Mouse (Mus musculus): ENCODE data around the gene Dpp9. TPM values are rescaled to one million over a fixed set of nuclear protein-coding genes. Genes with fewer than 3 reads are reported as not detected.

Dpp9 gene
- polyA plus RNA-seq, 1 experiment, result 51.8 TPM

- no peak overlapping the region for H3ac ChIP-seq (ENCODE audit: control insufficient read depth, insufficient read length, low read depth)
- no peaks in the 10 kb centered on the region for H3K79me3 ChIP-seq (ENCODE audit: low read depth)
- no peaks in the 10 kb centered on the region for H3K36me3 ChIP-seq (ENCODE audit: control insufficient read depth, insufficient read depth)
- peaks cover 11% of the 10 kb centered on the region for H3K27me3 ChIP-seq (ENCODE audit: control insufficient read depth, insufficient read depth, insufficient read length)
- no peaks in the 10 kb centered on the region for H3K79me2 ChIP-seq (ENCODE audit: control insufficient read depth, insufficient read depth)
- TF ChIP-seq MYOG (IDR thresholded peaks at IDR 0.05; ENCODE audit: control insufficient read depth, extremely low read depth, insufficient read length) (no peak), CEBPB (IDR thresholded peaks at IDR 0.05; ENCODE audit: low read depth) (no peak), MAX (IDR thresholded peaks at IDR 0.05) (no peak), USF1 (IDR thresholded peaks at IDR 0.05; ENCODE audit: low read depth) (no peak), MYOD1 (IDR thresholded peaks at IDR 0.05; ENCODE audit: control insufficient read depth, insufficient read length, low read depth) (no peak), CTCF (IDR thresholded peaks at IDR 0.05; ENCODE audit: control insufficient read depth, insufficient read depth, insufficient read length) (no peak), FOSL1 (IDR thresholded peaks at IDR 0.05; ENCODE audit: insufficient read depth, low read length, poor library complexity, severe bottlenecking) (no peak)
- H3K4me3 ChIP-seq (ENCODE audit: insufficient read depth, poor library complexity, severe bottlenecking), result no peak overlapping the region
These were observed 6.2 kb upstream of the Dpp9 start for GRCm38 (mm10) chr17:56224916-56225315.

GRCm38 (mm10) chr17:56219805-56220204 lies 1.1 kb upstream of the Dpp9 start:
- H3K27me3 ChIP-seq (ENCODE audit: control insufficient read depth, insufficient read depth, insufficient read length), result no peaks in the 10 kb centered on the region
- TF ChIP-seq CEBPB (IDR thresholded peaks at IDR 0.05; ENCODE audit: low read depth) (peak; percentile 18), MYOG (IDR thresholded peaks at IDR 0.05; ENCODE audit: control insufficient read depth, extremely low read depth, insufficient read length) (no peak)
- peaks cover 37% of the 10 kb centered on the region for H3K79me2 ChIP-seq (ENCODE audit: control insufficient read depth, insufficient read depth)
- H3K4me3 ChIP-seq (ENCODE audit: insufficient read depth, poor library complexity, severe bottlenecking), result no peak overlapping the region
- H3K79me3 ChIP-seq (ENCODE audit: low read depth), result peaks cover 9% of the 10 kb centered on the region
- H3K36me3 ChIP-seq (ENCODE audit: control insufficient read depth, insufficient read depth), result no peaks in the 10 kb centered on the region
- no peak overlapping the region for H3ac ChIP-seq (ENCODE audit: control insufficient read depth, insufficient read length, low read depth)

DNA sequence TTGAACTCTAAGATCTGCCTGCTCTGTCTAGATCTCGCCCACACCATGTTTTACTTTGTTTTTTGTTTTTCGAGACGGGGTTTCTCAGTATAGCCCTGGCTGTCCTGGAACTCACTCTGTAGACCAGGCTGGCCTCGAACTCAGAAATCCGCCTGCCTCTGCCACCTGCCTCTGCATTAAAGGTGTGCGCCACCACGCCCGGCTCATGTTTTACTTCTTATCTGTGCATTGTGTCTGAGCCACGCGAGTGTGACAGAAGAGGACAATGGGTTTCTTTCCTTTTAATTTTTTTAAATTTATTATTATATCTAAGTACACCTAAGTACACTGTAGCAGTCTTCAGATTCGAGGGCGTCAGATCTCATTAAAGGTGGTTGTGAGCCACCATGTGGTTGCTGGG lies 546 bp upstream of the Dpp9 start:
- H3K36me3 ChIP-seq (ENCODE audit: control insufficient read depth, insufficient read depth), result no peaks in the 10 kb centered on the region
- H3ac ChIP-seq (ENCODE audit: control insufficient read depth, insufficient read length, low read depth), result peak overlapping the region; percentile 60
- H3K4me3 ChIP-seq (ENCODE audit: insufficient read depth, poor library complexity, severe bottlenecking), result peak overlapping the region; percentile 60
- no peaks in the 10 kb centered on the region for H3K27me3 ChIP-seq (ENCODE audit: control insufficient read depth, insufficient read depth, insufficient read length)
- H3K79me2 ChIP-seq (ENCODE audit: control insufficient read depth, insufficient read depth), result peaks cover 43% of the 10 kb centered on the region
- H3K79me3 ChIP-seq (ENCODE audit: low read depth), result peaks cover 13% of the 10 kb centered on the region
- TF ChIP-seq MAX (IDR thresholded peaks at IDR 0.05) (no peak), CTCF (IDR thresholded peaks at IDR 0.05; ENCODE audit: control insufficient read depth, insufficient read depth, insufficient read length) (no peak), MYOG (IDR thresholded peaks at IDR 0.05; ENCODE audit: control insufficient read depth, extremely low read depth, insufficient read length) (no peak)

DNA sequence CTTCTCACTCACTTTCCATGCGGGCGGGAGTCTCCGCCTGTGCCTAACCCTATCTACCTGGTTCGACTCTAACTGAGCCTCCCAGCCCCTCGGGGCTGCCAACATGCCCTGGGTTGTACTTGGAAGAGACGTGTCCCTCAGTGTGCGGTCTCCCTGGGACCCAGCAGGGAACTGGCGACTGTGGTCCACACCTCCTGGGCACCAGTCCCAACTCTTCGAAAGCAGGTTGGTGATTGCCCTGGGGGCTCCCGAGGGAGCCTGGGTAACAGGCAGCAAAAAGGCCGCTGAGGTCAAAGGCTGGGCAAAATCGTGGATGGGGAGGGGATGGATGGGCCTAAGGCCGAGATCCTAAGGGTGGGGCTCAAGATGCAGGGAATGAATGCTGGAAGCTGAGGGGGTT lies 1.0 kb downstream of the Dpp9 start:
- no peak for TF ChIP-seq MYOD1 (IDR thresholded peaks at IDR 0.05; ENCODE audit: control insufficient read depth, insufficient read length, low read depth)
- TF ChIP-seq MAX (IDR thresholded peaks at IDR 0.05), result no peak
- no peak for TF ChIP-seq CTCF (IDR thresholded peaks at IDR 0.05; ENCODE audit: control insufficient read depth, insufficient read depth, insufficient read length)
- no peak for TF ChIP-seq CEBPB (IDR thresholded peaks at IDR 0.05; ENCODE audit: low read depth)
- TF ChIP-seq USF1 (IDR thresholded peaks at IDR 0.05; ENCODE audit: low read depth), result no peak
- no peak for TF ChIP-seq FOSL1 (IDR thresholded peaks at IDR 0.05; ENCODE audit: insufficient read depth, low read length, poor library complexity, severe bottlenecking)
- no peak for TF ChIP-seq MYOG (IDR thresholded peaks at IDR 0.05; ENCODE audit: control insufficient read depth, extremely low read depth, insufficient read length)
- H3K79me2 ChIP-seq (ENCODE audit: control insufficient read depth, insufficient read depth), result peaks cover 57% of the 10 kb centered on the region
- peak overlapping the region; percentile 60 for H3K4me3 ChIP-seq (ENCODE audit: insufficient read depth, poor library complexity, severe bottlenecking)
- H3K36me3 ChIP-seq (ENCODE audit: control insufficient read depth, insufficient read depth), result no peaks in the 10 kb centered on the region
- H3ac ChIP-seq (ENCODE audit: control insufficient read depth, insufficient read length, low read depth), result peak overlapping the region; percentile 86
- H3K79me3 ChIP-seq (ENCODE audit: low read depth), result peaks cover 13% of the 10 kb centered on the region
- no peaks in the 10 kb centered on the region for H3K27me3 ChIP-seq (ENCODE audit: control insufficient read depth, insufficient read depth, insufficient read length)

- Histone ChIP-seq H3K79me3 (ENCODE audit: low read depth) (peaks cover 13% of the 10 kb centered on the region), H3K36me3 (ENCODE audit: control insufficient read depth, insufficient read depth) (peaks cover 28% of the 10 kb centered on the region)
These were observed 4.5 kb downstream of the Dpp9 start for GRCm38 (mm10) chr17:56214229-56214628.

DNA sequence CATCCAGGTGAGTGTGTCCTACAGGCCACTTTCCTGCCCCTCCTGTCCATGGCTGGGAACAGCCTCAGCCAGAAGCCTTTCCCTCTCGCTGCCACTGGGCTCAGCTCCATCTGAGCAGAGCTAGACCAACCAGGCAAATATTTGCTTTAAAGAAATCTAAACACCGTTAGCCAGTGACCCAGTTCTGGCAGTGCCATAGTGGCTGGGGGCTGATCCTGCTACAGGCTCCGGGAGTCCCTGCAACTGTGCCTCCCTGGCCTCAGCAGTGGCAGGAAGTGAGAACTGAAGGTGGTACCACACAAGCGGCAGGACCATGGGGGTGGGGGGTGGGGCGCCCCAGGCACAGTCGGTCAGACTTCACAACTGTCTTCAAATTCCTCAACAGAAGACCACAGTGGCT lies 6.0 kb downstream of the Dpp9 start:
- Histone ChIP-seq H3K79me2 (ENCODE audit: control insufficient read depth, insufficient read depth) (peaks cover 51% of the 10 kb centered on the region), H3K27me3 (ENCODE audit: control insufficient read depth, insufficient read depth, insufficient read length) (no peaks in the 10 kb centered on the region), H3ac (ENCODE audit: control insufficient read depth, insufficient read length, low read depth) (no peak overlapping the region), H3K79me3 (ENCODE audit: low read depth) (peaks cover 8% of the 10 kb centered on the region), H3K4me3 (ENCODE audit: insufficient read depth, poor library complexity, severe bottlenecking) (no peak overlapping the region), H3K36me3 (ENCODE audit: control insufficient read depth, insufficient read depth) (peaks cover 42% of the 10 kb centered on the region)
- TF ChIP-seq USF1 (IDR thresholded peaks at IDR 0.05; ENCODE audit: low read depth) (no peak), MAX (IDR thresholded peaks at IDR 0.05) (no peak), CTCF (IDR thresholded peaks at IDR 0.05; ENCODE audit: control insufficient read depth, insufficient read depth, insufficient read length) (no peak), MYOD1 (IDR thresholded peaks at IDR 0.05; ENCODE audit: control insufficient read depth, insufficient read length, low read depth) (no peak), FOSL1 (IDR thresholded peaks at IDR 0.05; ENCODE audit: insufficient read depth, low read length, poor library complexity, severe bottlenecking) (no peak), MYOG (IDR thresholded peaks at IDR 0.05; ENCODE audit: control insufficient read depth, extremely low read depth, insufficient read length) (no peak), CEBPB (IDR thresholded peaks at IDR 0.05; ENCODE audit: low read depth) (no peak)

More at GRCm38 (mm10) chr17:56214229-56214628, 4.5 kb downstream of the Dpp9 start:
- no peak for TF ChIP-seq MAX (IDR thresholded peaks at IDR 0.05)
- no peak for TF ChIP-seq MYOD1 (IDR thresholded peaks at IDR 0.05; ENCODE audit: control insufficient read depth, insufficient read length, low read depth)
- TF ChIP-seq FOSL1 (IDR thresholded peaks at IDR 0.05; ENCODE audit: insufficient read depth, low read length, poor library complexity, severe bottlenecking), result no peak
- no peak for TF ChIP-seq CEBPB (IDR thresholded peaks at IDR 0.05; ENCODE audit: low read depth)
- TF ChIP-seq MYOG (IDR thresholded peaks at IDR 0.05; ENCODE audit: control insufficient read depth, extremely low read depth, insufficient read length), result no peak
- TF ChIP-seq USF1 (IDR thresholded peaks at IDR 0.05; ENCODE audit: low read depth), result no peak
- TF ChIP-seq CTCF (IDR thresholded peaks at IDR 0.05; ENCODE audit: control insufficient read depth, insufficient read depth, insufficient read length), result no peak
- Histone ChIP-seq H3ac (ENCODE audit: control insufficient read depth, insufficient read length, low read depth) (no peak overlapping the region), H3K4me3 (ENCODE audit: insufficient read depth, poor library complexity, severe bottlenecking) (no peak overlapping the region), H3K79me2 (ENCODE audit: control insufficient read depth, insufficient read depth) (peaks cover 59% of the 10 kb centered on the region), H3K27me3 (ENCODE audit: control insufficient read depth, insufficient read depth, insufficient read length) (no peaks in the 10 kb centered on the region)

Data from C2C12 (cell line).